Mouse (Mus musculus) ES-E14 (cell line): ENCODE measurements around the gene Auh. TPM values are rescaled to one million over a fixed set of nuclear protein-coding genes. Genes with fewer than 3 reads are reported as not detected.

Experiments
- DNase-seq: peaks from one replicate; pipeline ENCODE4 v3.0.0-alpha.2; 2013; ENCODE audit warnings: low read depth, low spot score
- H3K27ac ChIP-seq: 2 replicates; pipeline ENCODE4 v1.5.1; 2012; ENCODE audit warnings: low read depth, mild to moderate bottlenecking, low read length, moderate library complexity, mixed read lengths; ENCODE audit not compliant: poor library complexity, insufficient read depth, severe bottlenecking
- H3K36me3 ChIP-seq: 2 replicates; pipeline ENCODE4 v1.6.1; 2012; ENCODE audit warnings: mild to moderate bottlenecking, low read length, moderate library complexity, mixed read lengths; ENCODE audit not compliant: control insufficient read depth, poor library complexity, insufficient read depth, severe bottlenecking
- H3K4me1 ChIP-seq, 2 experiments: fragments of 150-350 bp in 1 of 2; sonication (generic) in 1 of 2; 2 replicates each; pipeline ENCODE4 v1.6.1; 2012; ENCODE audit warnings: low read length in 2 of 2, mild to moderate bottlenecking in 1 of 2, mixed read lengths in 1 of 2; ENCODE audit not compliant: control insufficient read depth in 2 of 2, insufficient read depth in 2 of 2, poor library complexity in 1 of 2
- H3K4me3 ChIP-seq, 2 experiments: fragments of 150-350 bp in 1 of 2; sonication (generic) in 1 of 2; 2 replicates each; pipeline ENCODE4 v1.5.1; 2012; ENCODE audit warnings: low read length in 2 of 2, low read depth in 1 of 2, mild to moderate bottlenecking in 1 of 2, mixed read lengths in 1 of 2; ENCODE audit not compliant: insufficient read depth in 1 of 2, poor library complexity in 1 of 2, severe bottlenecking in 1 of 2
- H3K9ac ChIP-seq: 2 replicates; pipeline ENCODE4 v1.6.1; 2012; ENCODE audit warnings: low read depth, mild to moderate bottlenecking, low read length, mixed read lengths; ENCODE audit not compliant: poor library complexity, insufficient read depth, severe bottlenecking
- H3K9me3 ChIP-seq: fragments of 150-350 bp; sonication (generic); 2 replicates; pipeline ENCODE4 v1.6.1; 2012; ENCODE audit warnings: low read depth, mild to moderate bottlenecking, low read length; ENCODE audit not compliant: control insufficient read depth, insufficient read depth
- CHD2 ChIP-seq: IDR thresholded peaks from 2 replicates; pipeline ENCODE4 v1.6.1; 2014; ENCODE audit warnings: mild to moderate bottlenecking, low read depth, low read length, inconsistent platforms
- HCFC1 ChIP-seq: IDR thresholded peaks from 2 replicates; pipeline ENCODE4 v1.6.1; 2012; ENCODE audit warnings: low read length, inconsistent platforms, borderline replicate concordance; ENCODE audit not compliant: insufficient read depth
- MAFK ChIP-seq: IDR thresholded peaks from 2 replicates; pipeline ENCODE4 v1.6.1; 2014; ENCODE audit warnings: mild to moderate bottlenecking, low read depth, low read length, inconsistent platforms; ENCODE audit not compliant: insufficient read depth
- ZC3H11A ChIP-seq: IDR thresholded peaks from 2 replicates; pipeline ENCODE4 v1.6.1; 2012; ENCODE audit warnings: low read depth, mild to moderate bottlenecking, inconsistent platforms, low read length, borderline replicate concordance
- ZNF384 ChIP-seq: IDR thresholded peaks from 2 replicates; pipeline ENCODE4 v1.6.1; 2012; ENCODE audit warnings: low read depth, low read length, inconsistent platforms
- in situ Hi-C, 2 experiments: fragments of 600-800 bp; cut with MboI; formaldehyde crosslinking; loops; one replicate each; pipeline ENCODE4 v1.15.1; 2025; ENCODE audit warnings: low sequenced_read_pairs in 2 of 2, inconsistent platforms in 1 of 2; ENCODE audit not compliant: unreplicated experiment in 2 of 2
- total RNA-seq: library from RNA; depleted of rRNA; stranded (reverse); fragments of 300-350 nt; gene quantifications from 2 replicates; pipeline ENCODE4 v1.2.3, GENCODE M21; 2012

The Auh gene
- total RNA-seq, 1 experiment, result 14.5 TPM

GRCm38 (mm10) chr13:52860006-52860685 is 69.3 kb downstream of the Auh start:
- in situ Hi-C loops, result no loop called here
- no peak overlapping the region for H3K4me3 ChIP-seq
- H3K9ac ChIP-seq, result no peak overlapping the region
- H3K27ac ChIP-seq, result no peak overlapping the region
- no peak for DNase-seq
- H3K4me1 ChIP-seq, result no peaks in the 10 kb centered on the region
- no peaks in the 10 kb centered on the region for H3K9me3 ChIP-seq
- TF ChIP-seq HCFC1, result no peak
- H3K36me3 ChIP-seq, result no peaks in the 10 kb centered on the region

GRCm38 (mm10) chr13:52859065-52859820 is 70.2 kb downstream of the Auh start:
- DNase-seq, result no peak
- Histone ChIP-seq H3K4me3 (no peak overlapping the region), H3K4me1 (no peaks in the 10 kb centered on the region), H3K9me3 (no peaks in the 10 kb centered on the region), H3K27ac (no peak overlapping the region; the same call in 1 of the 2 replicates), H3K36me3 (no peaks in the 10 kb centered on the region), H3K9ac (no peak overlapping the region)
- in situ Hi-C loops, result no loop called here
- no peak for TF ChIP-seq ZNF384
- TF ChIP-seq CHD2, result no peak
- no peak for TF ChIP-seq ZC3H11A
- TF ChIP-seq HCFC1, result no peak
- no peak for TF ChIP-seq MAFK

DNA sequence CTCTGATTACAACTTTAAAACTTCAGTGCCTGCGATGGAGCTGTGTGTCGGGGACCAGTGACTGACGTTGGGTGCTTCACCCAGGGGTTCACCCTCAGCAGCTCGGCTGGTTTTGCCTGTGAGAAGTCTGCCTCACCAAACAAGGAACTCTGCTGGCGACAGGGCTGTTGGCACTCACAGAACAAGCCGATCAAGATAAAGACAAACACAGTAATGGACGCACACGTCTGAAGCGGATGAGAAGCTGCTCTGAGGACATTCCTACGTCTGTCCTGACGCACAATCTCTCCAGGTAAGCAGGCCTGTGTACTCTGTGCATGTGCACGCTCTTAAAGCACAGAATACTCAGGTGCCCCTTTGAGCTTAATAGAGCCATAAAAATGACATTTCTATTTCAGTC is 71.1 kb downstream of the Auh start:
- H3K4me3 ChIP-seq, result no peak overlapping the region
- H3K9ac ChIP-seq, result no peak overlapping the region
- in situ Hi-C loops, result no loop called here
- no peaks in the 10 kb centered on the region for H3K36me3 ChIP-seq
- TF ChIP-seq MAFK (no peak), CHD2 (no peak), ZNF384 (no peak), HCFC1 (no peak), ZC3H11A (no peak)
- no peaks in the 10 kb centered on the region for H3K9me3 ChIP-seq
- DNase-seq, result no peak
- no peaks in the 10 kb centered on the region for H3K4me1 ChIP-seq
- no peak overlapping the region for H3K27ac ChIP-seq

GRCm38 (mm10) chr13:52857781-52858180 is 71.7 kb downstream of the Auh start:
- no peaks in the 10 kb centered on the region for H3K36me3 ChIP-seq
- no peaks in the 10 kb centered on the region for H3K4me1 ChIP-seq
- H3K27ac ChIP-seq, result no peak overlapping the region
- H3K9ac ChIP-seq, result no peak overlapping the region
- no peak for DNase-seq
- TF ChIP-seq HCFC1, result no peak
- no peak for TF ChIP-seq MAFK
- TF ChIP-seq CHD2, result no peak
- no peak for TF ChIP-seq ZC3H11A
- TF ChIP-seq ZNF384, result no peak
- H3K4me3 ChIP-seq, result no peak overlapping the region
- in situ Hi-C loops, result no loop called here
- no peaks in the 10 kb centered on the region for H3K9me3 ChIP-seq
